ENCODE assay signal across 17 mouse cellular contexts in the genomic region with DNA sequence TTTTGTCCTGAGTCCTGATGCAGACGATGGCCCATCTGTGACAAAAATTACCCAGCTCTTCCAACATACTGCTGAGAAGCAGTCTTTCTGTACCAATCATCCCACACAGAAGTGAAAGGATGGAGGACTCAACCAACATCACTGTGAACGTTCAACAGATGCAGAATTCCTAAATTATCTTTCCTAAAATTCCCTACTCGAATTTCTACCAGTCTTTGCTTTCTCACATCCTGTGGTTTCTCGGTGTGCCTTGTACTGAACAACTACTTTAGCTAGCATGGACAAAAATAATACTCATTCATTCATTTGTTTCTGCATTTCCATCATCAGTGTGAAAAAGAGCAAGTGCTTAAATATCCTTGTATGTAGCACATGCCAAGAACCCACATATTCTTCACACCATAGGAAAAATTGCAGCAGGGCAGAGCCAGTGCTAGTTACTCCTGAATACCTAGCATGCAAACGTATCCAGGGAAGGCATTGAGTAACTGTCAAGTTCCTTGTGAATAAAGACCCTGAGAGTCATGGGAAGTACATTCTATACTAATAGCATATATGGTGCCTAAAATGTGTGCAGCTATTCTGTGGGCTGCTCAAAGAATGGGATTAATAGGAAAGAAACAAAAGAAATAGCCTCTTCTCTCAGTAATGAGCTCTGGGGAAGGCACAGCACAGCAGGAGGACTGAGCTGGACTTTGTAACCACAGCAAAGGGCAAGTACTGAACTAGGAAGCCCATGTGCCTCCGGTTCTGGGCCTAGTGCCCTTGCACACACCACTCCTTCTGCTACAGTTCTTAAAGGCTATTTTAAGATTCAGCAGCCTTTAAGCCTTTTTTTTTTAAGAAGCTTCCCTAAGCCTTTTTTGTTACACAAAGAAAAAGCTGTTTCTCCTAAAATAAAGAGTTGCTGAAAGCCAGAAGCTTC.
DNase-seq lines count a peak whose midpoint lies in the region; ATAC-seq and TF ChIP-seq lines count a peak whose summit lies in the region.
"Had no signal": no experiment of that assay in that cellular context is flagged by ENCODE, and none has a peak within 500 bp of the region (broad histone marks: within the 10 kb centered on the region; RNA-seq: fewer than 3 reads in every experiment).

No protein-coding gene starts in this region.

- H3K9me3 ChIP-seq in heart, embryonic 11.5 days (replicated peaks; ENCODE audit: control insufficient read depth, low read length): no peaks in the 10 kb centered on the region
- H3K9me3 ChIP-seq: embryonic facial prominence, embryonic 13.5 days; liver, embryonic 15.5 days; midbrain, embryonic 15.5 days; neural tube, embryonic 12.5 days had no signal

- no peak for TF ChIP-seq CTCF in brain, embryonic 14.5 days (IDR thresholded peaks at IDR 0.05; ENCODE audit: borderline replicate concordance, extremely low read depth, insufficient read depth, insufficient read length)

- intact Hi-C loops in left cerebral cortex, postnatal 36 days (cut with DNase I): no loop called here

- H3K36me3 ChIP-seq in heart, embryonic 11.5 days (ENCODE audit: control insufficient read depth, insufficient read depth, low read length): no peaks in the 10 kb centered on the region
- H3K36me3 ChIP-seq: embryonic facial prominence, embryonic 13.5 days; liver, embryonic 15.5 days; midbrain, embryonic 15.5 days; neural tube, embryonic 12.5 days had no signal

- H3K4me1 ChIP-seq in heart, embryonic 11.5 days (ENCODE audit: control insufficient read depth, insufficient read depth, low read length): no peaks in the 10 kb centered on the region
- H3K4me1 ChIP-seq: liver, embryonic 15.5 days; midbrain, embryonic 15.5 days; neural tube, embryonic 12.5 days had no signal

- ATAC-seq in inflammation-experienced regulatory T-cells, adult 6 months: no peak
- no peak for ATAC-seq in heart, embryonic 11.5 days (replicated peaks; ENCODE audit: insufficient number of reproducible peaks, low FRiP score, low TSS enrichment)
- ATAC-seq: midbrain, embryonic 15.5 days had no signal

- H3K27ac ChIP-seq in heart, embryonic 11.5 days (ENCODE audit: low read depth, low read length): no peak overlapping the region
- H3K27ac ChIP-seq: embryonic facial prominence, embryonic 13.5 days; heart, adult 2 months; liver, embryonic 15.5 days; macrophage; midbrain, embryonic 15.5 days; neural tube, embryonic 12.5 days had no signal

- H3K4me2 ChIP-seq in heart, embryonic 11.5 days: no peak overlapping the region
- H3K4me2 ChIP-seq: embryonic facial prominence, embryonic 13.5 days; liver, embryonic 15.5 days; midbrain, embryonic 15.5 days; neural tube, embryonic 12.5 days had no signal

- H3K27me3 ChIP-seq in heart, embryonic 11.5 days (ENCODE audit: control insufficient read depth, insufficient read depth, low read length): no peaks in the 10 kb centered on the region
- H3K27me3 ChIP-seq: embryonic facial prominence, embryonic 13.5 days; liver, embryonic 15.5 days; midbrain, embryonic 15.5 days; neural tube, embryonic 12.5 days had no signal

- H3K9ac ChIP-seq in heart, embryonic 11.5 days (ENCODE audit: low read depth, low read length): no peak overlapping the region
- H3K9ac ChIP-seq: embryonic facial prominence, embryonic 13.5 days; liver, embryonic 15.5 days; midbrain, embryonic 15.5 days; neural tube, embryonic 12.5 days had no signal

- DNase-seq in kidney, adult 18-20 months: peak; percentile 25
- no peak for DNase-seq in kidney, postnatal 4 days
- DNase-seq in brain, embryonic 14.5 days (ENCODE audit: low read depth): peak; percentile 71
- DNase-seq in kidney, adult 9 months: peak; percentile 78
- peak; percentile 12 to 23 for DNase-seq in left cerebral cortex, postnatal 36 days (ENCODE audit: low spot score in 2 of 2)
- no peak for DNase-seq in urinary bladder, postnatal 10 days (ENCODE audit: low spot score)
- DNase-seq: cerebellum, adult 9-11 months; heart, adult 2 months; heart, postnatal 4 days; thymus, postnatal 14 days had no signal

- TF ChIP-seq POLR2A in brain, embryonic 14.5 days (IDR thresholded peaks at IDR 0.05; ENCODE audit: borderline replicate concordance, extremely low read depth, insufficient read depth, insufficient read length, poor library complexity, severe bottlenecking): no peak

- no peak overlapping the region for H3K4me3 ChIP-seq in heart, embryonic 11.5 days (ENCODE audit: low read depth, low read length)
- H3K4me3 ChIP-seq: embryonic facial prominence, embryonic 13.5 days; heart, adult 2 months; liver, embryonic 15.5 days; midbrain, embryonic 15.5 days; neural tube, embryonic 12.5 days had no signal

- 70% methylated on average over 6 of the region's 6 CpGs for WGBS in heart, embryonic 11.5 days (ENCODE audit: insufficient replicate concordance)

Comparison
In these comparisons a context has a peak if more than half of its experiments do, and no peak if none do; other contexts are left out.
1. DNase-seq: peak in kidney, adult 18-20 months (single experiment), brain, embryonic 14.5 days (single experiment), kidney, adult 9 months (single experiment) and left cerebral cortex, postnatal 36 days (2 of 2); none in kidney, postnatal 4 days (0 of 2) and urinary bladder, postnatal 10 days (single experiment).